Mouse (Mus musculus): ENCODE results near the gene Lrsam1.

Gene Lrsam1

DNA sequence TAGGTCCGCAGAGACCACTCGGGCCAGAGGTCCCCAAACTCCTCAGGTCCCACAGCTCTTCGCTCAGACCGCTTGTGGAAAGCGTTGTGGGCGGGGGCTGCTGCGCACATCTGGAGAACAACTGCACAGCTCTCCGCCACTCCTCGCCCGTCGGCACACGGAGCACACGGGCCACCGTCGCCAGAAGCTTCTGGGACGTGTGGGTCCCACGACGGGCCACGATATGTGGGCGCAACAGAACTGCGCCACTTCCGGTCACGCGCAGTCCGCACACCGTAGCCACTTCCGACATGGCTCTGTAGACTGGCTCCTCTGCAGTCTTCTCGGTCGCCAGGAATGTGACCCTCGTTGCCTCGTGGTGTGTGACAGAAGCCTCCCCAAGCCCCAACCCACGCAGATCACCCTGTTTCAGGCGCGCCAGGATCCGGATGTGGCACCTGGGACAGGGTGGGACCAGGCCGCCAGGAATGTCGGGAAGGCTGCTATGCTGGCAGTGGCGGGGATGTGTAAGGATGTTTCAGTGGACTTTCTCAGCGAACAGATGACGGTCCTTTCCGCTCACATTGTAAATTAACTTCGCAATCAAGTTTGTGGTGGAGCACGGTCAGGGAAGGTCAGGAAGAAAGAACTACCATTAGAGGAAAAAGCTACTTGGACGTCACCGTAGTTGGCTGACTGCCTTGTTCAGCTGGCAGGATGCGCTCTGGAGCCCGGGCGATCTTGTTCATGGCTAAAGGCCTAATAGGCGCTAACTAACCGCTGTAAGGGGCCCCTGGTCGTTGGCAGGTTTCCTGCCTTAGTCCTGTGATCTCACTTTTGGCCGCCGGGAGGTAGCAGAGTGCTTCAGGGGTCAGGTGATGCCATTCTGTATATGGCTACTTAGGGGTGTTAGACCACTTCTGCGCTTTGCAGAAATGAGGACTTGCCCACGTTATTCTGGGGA, 5.5 kb upstream of the Lrsam1 start:
- in situ Hi-C loops (cut with MboI, MseI) = loop anchor here (10.0 kb wide), 1 partner anchor 1282 kb away; the partner anchor contains the start of gene Abl1

DNA sequence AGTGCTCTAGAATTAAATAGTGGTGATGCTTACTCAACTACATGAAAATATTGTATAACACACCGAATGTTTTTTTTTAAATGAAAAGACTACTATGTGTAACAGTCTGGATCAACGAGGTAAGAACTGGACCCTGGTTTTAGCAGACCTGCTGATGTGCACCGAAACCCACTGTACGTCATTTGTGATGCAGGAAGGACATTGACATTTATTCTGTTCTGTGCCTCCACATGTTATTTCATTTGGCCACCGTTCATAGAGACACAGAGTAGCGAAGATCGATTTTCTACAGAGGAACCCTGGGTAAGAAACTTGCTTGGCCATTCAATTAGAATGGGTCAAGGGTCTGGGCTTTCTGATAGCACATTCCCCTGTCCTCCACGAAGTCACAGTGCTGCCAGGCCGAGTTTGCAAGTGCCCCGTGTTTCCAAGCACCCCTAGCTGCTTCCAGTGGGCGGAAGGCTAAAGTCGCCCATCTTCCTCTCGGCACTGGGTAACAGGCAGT, 4.8 kb upstream of the Lrsam1 start:
- in situ Hi-C loops (cut with MboI, MseI) = loop anchor here (10.0 kb wide), 1 partner anchor 1281 kb away; the partner anchor contains the start of gene Abl1

DNA sequence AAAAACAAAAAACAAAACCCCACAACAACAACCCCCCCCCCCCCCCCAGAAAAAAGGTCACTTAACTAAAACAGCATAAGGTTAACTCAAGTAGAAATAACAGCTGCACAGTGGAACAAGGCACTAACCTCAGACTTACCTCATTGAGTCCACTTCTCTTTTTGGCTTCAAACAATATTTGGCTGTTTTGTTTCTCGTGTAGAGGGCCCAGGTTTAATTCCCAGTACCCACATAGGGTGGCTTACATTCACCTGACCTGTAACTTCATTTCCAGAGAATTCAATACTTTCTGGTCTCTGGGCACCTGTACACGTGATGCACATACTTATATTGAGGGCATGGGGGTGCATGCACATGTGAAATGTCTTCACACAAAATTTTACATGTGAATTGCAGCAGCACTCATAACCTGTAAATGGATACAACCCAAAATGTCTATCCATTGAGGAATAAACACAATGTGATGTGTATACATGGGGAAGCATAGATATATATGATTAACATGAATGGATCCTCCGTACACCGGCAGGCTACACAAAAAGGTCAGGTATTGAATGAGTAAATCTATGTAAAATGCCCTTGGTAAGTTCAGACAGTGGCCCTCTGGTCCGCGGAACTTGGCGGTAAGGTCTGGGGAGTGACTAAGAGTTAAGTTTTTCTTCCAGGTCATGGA, 4.2 kb upstream of the Lrsam1 start:
- in situ Hi-C loops (cut with MboI, MseI) = loop anchor here (10.0 kb wide), 1 partner anchor 1281 kb away; the partner anchor contains the start of gene Abl1

DNA sequence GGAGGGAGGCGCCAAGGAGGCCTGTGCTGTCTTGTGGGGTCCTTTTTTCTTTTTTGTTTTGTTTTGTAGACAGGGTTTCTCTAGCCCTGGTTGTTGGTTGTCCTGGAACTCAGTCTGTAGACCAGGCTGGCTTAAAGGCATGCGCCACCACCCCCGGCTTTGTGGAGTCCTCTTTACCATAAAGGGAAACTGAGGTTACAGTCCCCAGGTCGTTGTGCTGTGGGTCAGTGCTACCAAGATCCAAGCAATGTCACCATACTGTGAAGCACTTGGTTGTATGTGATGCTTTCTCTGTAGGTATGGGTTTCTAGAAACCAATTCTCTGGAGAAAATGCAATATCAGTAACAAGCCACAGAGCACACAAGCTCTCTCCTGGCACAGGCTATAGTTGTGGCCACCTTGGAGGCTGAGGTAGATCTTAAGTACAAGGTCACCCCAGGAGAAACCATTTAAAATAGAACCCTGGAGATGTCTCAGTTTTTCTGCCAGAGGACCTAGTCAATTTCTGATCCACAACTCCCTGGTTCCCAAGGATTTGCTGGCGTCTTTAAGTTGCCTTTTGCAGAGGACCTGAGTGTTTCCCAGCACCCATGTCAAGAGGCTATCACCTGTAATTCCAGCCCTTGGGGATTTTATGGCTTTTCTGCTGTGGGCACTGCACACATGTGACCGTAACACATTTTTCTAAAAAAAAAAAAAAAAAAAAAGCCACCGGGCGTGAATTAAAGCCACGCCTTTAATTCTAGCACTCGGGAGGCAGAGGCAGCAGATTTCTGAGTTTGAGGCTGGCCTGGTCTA, 3.4 kb upstream of the Lrsam1 start:
- in situ Hi-C loops (cut with MboI, MseI) = loop anchor here (10.0 kb wide), 1 partner anchor 1280 kb away; the partner anchor contains the start of gene Abl1

DNA sequence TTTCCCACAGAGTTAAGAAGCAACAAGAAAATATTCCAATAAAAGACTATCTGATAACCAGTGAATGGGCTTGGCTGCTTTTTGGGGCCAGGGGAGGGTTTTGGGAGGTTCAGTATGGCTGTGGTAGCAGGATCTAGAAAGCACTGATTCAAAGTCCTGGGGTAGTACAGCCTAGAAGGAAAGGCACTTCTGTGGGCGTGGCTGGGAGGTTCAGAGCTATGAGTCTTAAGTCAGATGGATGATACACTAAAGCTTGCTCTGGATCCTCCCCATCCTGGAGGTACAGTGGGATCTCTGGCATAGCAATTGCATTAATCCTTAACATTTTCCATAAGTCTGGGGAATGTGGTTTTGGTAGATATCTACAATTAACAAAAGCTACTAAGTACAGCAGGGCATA, 2.6 kb upstream of the Lrsam1 start:
- in situ Hi-C loops (cut with MboI, MseI) = loop anchor here (10.0 kb wide), 1 partner anchor 1279 kb away; the partner anchor contains the start of gene Abl1

DNA sequence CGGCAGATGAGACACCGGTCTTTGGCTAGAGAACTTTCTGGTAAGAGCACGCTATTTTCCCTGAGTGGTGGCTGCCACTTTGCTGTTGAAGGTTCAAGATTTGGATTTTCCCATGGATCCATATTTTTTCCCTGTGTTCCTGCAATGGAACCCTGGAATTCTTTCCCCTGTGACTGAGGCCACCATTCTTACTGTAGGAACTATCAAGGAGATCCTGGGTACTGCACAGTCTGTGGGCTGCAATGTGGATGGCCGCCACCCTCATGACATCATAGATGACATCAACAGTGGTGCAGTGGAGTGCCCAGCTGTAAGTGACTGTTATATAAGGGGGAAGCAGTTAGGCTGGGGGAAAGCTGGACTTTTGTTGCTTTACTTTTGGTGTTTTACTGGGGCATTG, 2.1 kb upstream of the Lrsam1 start:
- in situ Hi-C loops (cut with MboI, MseI) = loop anchor here (10.0 kb wide), 1 partner anchor 1279 kb away; the partner anchor contains the start of gene Abl1

DNA sequence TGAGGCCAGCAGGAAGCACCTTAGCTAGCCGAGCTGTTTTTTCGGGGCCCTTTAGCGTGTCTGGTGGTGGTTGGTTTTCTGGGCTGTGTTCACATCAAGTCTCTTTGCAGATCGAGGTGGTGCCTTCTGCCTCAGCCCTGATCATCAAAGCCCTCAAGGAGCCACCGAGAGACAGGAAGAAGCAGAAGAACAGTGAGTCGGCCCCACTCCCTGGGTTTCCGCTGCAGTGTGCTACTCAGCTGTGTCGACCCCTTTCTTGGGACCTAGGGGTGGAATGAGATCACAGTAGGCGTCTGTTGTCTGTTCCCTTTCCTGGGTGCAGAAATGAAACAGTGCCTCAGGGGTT, 1.4 kb upstream of the Lrsam1 start:
- in situ Hi-C loops (cut with MboI, MseI) = loop anchor here (10.0 kb wide), 1 partner anchor 1278 kb away; the partner anchor contains the start of gene Abl1

DNA sequence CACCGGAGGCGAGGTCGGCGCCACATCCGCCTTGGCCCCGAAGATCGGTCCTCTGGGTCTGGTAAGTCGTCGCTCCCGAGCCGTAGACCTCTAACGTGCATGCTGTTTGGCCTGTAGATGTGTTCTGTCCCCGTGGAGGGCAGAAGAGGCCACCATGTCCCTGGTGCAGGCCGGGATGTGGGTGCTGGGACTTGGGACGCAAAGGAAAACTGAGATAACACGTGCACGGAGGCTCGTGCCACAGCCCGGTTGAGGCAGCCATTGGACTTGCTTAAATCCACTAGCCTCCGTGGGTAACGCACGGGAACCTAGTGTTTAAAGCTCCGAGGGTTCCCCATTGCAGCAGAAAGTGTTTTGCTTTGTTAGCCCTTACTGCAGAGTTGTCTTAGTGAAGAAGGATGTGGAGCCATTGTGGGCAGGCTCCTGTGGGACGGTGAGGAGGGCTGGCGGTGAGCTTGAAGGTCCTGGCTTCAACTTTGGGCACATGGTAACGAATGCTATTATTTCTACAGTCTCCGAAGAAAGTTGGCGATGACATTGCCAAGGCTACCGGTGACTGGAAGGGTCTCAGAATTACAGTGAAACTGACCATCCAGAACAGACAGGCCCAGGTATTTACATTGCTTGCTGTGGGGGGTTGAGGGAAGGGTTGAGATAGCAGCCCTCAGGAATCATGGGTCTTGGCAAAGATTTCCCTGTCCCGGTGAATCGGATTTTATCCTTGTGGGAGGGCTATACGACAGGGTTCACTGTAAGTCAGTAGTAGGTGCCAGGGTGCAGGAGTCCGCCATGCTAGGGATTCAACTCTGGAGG, 854 bp upstream of the Lrsam1 start:
- in situ Hi-C loops (cut with MboI, MseI) = loop anchor here (10.0 kb wide), 1 partner anchor 1277 kb away; the partner anchor contains the start of gene Abl1

DNA sequence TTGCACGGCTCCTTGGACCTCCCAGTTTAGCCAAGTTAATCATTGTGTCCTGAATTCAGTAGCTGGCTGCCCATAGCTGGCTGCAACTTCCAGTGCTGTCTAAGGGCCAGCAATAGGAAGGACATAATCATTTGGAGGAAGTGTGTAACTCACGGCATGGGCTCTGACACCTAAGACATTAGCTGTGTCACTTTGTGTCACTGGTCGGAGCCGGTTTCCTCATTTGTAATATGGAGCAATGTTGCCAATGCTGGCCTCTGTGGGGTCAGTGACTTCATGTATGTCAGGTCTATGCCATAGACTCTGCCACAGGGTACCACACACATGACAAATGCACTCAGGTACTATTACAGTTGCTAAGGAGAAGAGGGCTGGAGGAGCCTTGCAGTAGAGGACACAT, 1.1 kb downstream of the Lrsam1 start:
- in situ Hi-C loops (cut with MboI, MseI) = loop anchor here (10.0 kb wide), 1 partner anchor 1275 kb away; the partner anchor contains the start of gene Abl1

DNA sequence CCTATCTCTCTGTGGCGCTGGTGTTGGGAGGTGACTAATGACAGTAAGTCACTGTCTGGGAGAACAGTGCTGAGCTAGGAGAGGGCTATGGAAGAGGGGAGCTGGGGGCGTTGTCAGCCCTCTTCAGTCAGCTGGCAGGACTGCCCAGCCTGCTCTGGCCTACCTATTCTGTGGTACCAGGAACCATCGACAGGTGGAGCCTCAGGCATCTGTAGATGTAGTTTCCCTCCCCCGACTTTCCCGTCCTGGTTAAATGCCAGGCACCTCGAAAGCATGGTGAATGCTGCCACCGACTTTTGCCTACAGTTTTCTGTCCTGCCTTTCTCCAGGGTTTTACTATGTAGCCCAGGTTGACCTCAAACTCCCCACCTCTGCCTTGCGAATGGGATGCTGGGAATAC, 4.1 kb downstream of the Lrsam1 start:
- in situ Hi-C loops (cut with MboI, MseI) = no loop called here

DNA sequence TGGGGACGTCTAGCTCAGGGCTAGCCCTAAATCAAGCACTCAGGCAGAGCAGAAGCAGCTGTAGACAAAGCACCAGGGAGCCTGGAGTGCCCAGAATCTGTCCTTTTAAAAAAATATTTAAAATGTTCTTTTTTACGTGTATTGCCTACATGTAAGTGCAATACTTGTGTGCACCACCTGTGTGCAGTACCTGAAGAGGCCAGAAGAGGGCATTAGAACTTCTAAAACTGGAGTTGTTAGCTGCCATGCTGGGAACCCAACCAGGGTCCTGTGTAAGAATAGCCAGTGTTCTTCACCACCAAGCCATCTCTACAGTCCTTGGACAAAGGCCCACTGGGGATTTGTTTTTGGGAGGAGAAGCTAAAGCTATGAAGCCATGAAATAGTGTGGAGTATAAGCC, 6.8 kb downstream of the Lrsam1 start:
- in situ Hi-C loops (cut with MboI, MseI) = no loop called here

DNA sequence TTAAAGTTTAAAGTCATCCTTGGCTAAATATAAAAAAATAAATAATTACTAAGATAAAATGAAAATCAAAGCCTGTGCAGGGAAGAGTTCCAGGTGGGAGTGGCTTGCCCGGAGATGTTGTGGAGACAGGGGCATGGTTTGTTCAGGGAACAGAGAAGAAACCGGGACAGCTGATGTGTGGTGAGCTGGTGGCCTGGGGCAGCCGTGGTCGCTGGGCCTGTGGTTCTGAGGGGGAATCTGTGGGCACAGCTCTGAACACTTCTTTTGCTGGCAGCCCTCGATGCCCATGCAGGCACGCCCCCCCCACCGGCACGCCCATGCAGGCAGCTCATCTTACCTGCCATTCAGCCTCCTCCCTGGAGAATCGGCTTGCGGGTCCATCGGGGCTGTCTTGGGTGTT, 14.0 kb downstream of the Lrsam1 start:
- in situ Hi-C loops (cut with MboI, MseI) = no loop called here

DNA sequence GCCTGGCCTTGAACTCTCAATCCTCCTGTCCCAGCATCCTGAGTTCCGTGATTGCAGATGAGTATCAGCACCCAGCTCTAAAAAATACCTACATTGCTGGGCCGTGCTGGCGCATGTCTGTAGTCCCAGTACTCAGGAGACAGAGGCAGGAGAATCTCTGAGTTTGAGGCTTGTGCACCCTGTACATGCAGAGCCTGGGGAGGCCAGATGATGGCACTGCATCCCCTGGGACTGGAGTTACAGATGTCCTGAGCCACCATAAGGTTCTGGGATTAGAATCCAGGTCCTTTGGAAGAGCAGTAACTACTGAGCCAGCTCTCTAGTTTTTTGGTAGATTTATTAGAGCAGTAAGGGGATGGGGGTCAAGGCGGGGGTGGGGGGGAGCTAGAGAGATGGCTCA, 20.9 kb downstream of the Lrsam1 start:
- in situ Hi-C loops (cut with MboI, MseI) = no loop called here

DNA sequence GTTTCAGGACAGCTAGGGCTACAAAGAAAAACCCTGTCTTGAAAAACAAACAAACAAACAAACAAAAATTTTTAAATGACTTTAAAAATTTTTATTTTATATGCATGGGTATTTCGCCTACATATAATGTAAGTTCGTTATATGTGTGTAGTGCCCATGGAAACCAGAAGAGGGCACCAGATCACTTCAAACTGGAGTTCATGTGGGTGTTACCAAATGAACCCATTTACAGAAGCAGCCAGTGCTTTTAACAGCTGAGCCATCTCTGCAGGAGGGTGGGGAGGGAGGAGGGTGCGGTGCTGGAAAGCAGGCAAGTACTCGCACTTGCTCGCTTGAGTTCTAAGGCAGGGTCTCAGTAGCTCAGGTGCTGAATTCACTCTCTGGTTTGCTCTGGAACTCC, 22.0 kb downstream of the Lrsam1 start:
- in situ Hi-C loops (cut with MboI, MseI) = no loop called here

DNA sequence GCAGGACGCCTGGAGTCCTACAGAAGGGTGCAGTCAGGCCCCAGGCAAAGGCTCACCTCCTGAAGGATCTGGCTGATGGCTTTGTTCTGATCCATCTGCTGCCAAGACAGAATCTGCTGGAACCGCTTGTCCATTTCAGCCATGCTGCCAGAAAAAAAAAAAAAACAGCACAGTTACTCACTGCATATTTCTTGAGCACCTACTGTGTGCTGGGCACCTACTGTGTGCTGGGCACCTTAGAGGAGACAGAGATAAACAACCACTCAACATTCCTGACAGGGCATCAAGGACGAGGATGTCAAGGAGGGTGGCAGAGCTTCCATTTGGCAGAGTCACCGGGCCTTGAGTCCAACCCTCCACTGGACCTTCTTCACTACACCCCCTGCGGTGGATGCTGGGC, 22.7 kb downstream of the Lrsam1 start:
- in situ Hi-C loops (cut with MboI, MseI) = no loop called here

DNA sequence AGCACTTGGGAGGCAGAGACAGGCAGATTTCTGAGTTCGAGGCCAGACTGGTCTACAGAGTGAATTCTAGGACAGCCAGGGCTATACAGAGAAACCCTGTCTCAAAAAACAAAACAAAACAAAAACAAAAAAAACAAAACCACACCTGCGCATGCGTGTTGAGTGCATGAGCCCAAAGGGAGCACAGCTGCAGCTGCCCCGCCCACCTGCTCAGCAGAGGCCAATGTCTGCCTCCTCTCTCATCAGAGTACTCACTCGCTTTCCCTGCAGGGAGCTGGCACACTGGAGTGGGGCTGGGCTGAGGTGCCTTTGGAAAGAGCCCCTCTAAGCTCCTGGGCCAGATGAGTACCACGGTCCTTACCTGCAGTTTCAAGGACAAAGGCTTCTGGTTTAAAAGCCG, 29.7 kb downstream of the Lrsam1 start:
- in situ Hi-C loops (cut with MboI, MseI) = no loop called here

DNA sequence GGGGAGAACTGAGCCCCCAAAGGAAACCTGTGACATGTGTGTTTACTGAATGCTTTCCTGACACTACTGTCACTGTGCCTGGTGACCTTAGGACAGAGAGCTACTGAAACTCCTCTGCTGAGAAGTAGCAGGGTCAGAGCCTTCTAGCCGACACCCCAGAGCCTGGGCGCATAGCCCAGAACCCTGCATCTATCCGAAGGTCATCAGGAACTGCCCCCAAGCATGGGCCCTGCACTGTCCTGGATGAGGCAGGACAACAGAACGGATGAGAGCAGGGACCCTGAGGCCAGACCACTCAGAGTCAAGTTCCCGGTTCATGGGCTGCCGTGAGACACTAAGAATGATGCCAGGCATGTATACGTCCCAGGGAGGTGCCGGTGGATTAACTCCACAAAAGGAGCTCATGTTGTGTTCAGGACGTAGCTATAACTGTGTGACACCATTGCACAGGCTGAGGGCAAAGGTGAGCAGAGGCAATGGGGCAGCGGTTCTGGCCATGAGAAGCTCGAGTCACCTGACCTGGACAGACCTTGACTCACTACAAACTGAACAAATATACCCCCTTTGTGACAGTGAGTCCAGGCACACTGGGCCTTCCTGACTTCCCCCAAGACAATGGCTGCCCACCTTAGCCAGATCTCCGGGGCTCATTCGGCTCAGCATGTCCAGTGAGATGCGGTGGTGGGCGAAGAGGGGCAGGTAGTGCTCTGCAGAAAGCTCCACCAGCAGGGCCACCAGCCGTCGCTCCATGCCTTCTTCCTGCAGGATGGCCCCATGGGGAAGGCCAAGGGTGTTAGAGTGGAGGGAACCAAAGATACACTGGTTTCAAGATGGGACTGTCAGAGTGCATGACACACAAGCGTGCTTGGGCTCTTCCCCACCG, 32.2 kb downstream of the Lrsam1 start:
- in situ Hi-C loops (cut with MboI, MseI) = no loop called here

DNA sequence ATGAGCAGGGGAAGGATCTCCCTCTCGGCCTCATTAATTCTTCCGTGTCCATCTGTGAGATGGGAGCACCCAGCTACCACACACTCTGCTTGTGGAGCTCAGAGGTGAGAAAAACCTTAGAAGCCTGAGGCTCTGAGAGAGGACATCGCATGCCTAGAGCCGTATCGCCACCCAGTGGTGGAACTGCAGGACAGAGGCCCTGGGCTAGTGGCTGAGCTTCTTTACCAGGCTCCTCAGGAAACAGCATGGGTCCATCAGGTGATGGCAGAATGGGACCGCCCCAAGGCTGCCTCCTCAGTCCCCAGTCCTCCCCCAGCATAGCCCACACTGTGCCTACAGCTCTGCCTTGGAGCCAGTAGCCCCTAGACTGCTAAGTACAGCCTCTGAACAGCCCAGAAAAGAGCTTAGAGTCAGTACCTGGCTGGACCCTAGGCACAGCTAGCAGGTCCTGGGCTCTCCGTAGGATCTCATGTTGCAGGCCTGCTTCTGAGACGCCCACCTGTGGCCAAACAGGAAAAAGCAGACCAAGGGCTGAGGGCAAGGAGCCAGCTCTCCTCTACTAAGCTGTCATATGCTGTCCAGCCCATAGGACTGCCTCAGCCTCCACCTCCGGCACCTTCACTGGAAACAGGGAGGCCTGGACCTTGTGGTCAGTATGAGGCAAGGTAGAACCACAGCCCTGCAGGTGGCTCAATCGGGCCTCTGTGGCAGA, 33.0 kb downstream of the Lrsam1 start:
- in situ Hi-C loops (cut with MboI, MseI) = no loop called here
